Mouse (Mus musculus): ENCODE measurements around the gene Eif4g3.
"Not testable (repeated sequence)": the region's sequence is repeated elsewhere in the genome, so short reads cannot be mapped to it uniquely, and the experiment has no call there.

Gene Eif4g3

GRCm38 (mm10) chr4:137992890-137993289 lies at the start of gene Eif4g3:
Eif4g3 (plus strand) TSS chr4:137993022.
- DNase-seq (ENCODE audit: low spot score in 2 of 2), result no peak

- no peak for DNase-seq (ENCODE audit: low spot score in 2 of 2)
Measured at GRCm38 (mm10) chr4:137943540-137943939, 49.3 kb upstream of the Eif4g3 start.

GRCm38 (mm10) chr4:137945376-137945775 lies 47.4 kb upstream of the Eif4g3 start:
- DNase-seq (ENCODE audit: low spot score in 2 of 2), result no peak

- DNase-seq (ENCODE audit: low spot score in 2 of 2), result no peak
Measured at GRCm38 (mm10) chr4:137946419-137946818, 46.4 kb upstream of the Eif4g3 start.

GRCm38 (mm10) chr4:137952840-137953239 lies 40.0 kb upstream of the Eif4g3 start:
- peak; percentile 53 to 89 for DNase-seq (ENCODE audit: low spot score in 2 of 2)

GRCm38 (mm10) chr4:137954184-137954583 lies 38.6 kb upstream of the Eif4g3 start:
- no peak for DNase-seq (ENCODE audit: low spot score in 2 of 2)

GRCm38 (mm10) chr4:137954926-137955396 lies 37.9 kb upstream of the Eif4g3 start:
- no peak for DNase-seq (ENCODE audit: low spot score in 2 of 2)

GRCm38 (mm10) chr4:137956260-137956659 lies 36.6 kb upstream of the Eif4g3 start:
- DNase-seq (ENCODE audit: low spot score in 2 of 2), result no peak

GRCm38 (mm10) chr4:137959889-137960665 lies 32.7 kb upstream of the Eif4g3 start:
- no peak for DNase-seq (ENCODE audit: low spot score in 2 of 2)

- DNase-seq (ENCODE audit: low spot score in 2 of 2), result no peak
Measured at GRCm38 (mm10) chr4:137960757-137961156, 32.1 kb upstream of the Eif4g3 start.

- DNase-seq (ENCODE audit: low spot score in 2 of 2), result no peak
Measured at GRCm38 (mm10) chr4:137962643-137963350, 30.0 kb upstream of the Eif4g3 start.

- DNase-seq (ENCODE audit: low spot score in 2 of 2), result no peak
Measured at GRCm38 (mm10) chr4:137963431-137963830, 29.4 kb upstream of the Eif4g3 start.

- peak; percentile 40 to 76 for DNase-seq (ENCODE audit: low spot score in 2 of 2)
Measured at GRCm38 (mm10) chr4:137963881-137964584, 28.8 kb upstream of the Eif4g3 start.

- no peak for DNase-seq (ENCODE audit: low spot score in 2 of 2)
Measured at GRCm38 (mm10) chr4:137964585-137964930, 28.3 kb upstream of the Eif4g3 start.

GRCm38 (mm10) chr4:137968203-137968602 lies 24.6 kb upstream of the Eif4g3 start:
- DNase-seq (ENCODE audit: low spot score in 2 of 2), result peak; percentile 47 to 71

GRCm38 (mm10) chr4:137970623-137971199 lies 22.1 kb upstream of the Eif4g3 start:
- DNase-seq (ENCODE audit: low spot score in 2 of 2), result not testable (repeated sequence)

GRCm38 (mm10) chr4:137974856-137975432 lies 17.9 kb upstream of the Eif4g3 start:
- not testable (repeated sequence) for DNase-seq (ENCODE audit: low spot score in 2 of 2)

- DNase-seq (ENCODE audit: low spot score in 2 of 2), result not testable (repeated sequence)
Measured at GRCm38 (mm10) chr4:137979066-137979644, 13.7 kb upstream of the Eif4g3 start.

- no peak for DNase-seq (ENCODE audit: low spot score in 2 of 2)
Measured at GRCm38 (mm10) chr4:137982869-137983268, 10.0 kb upstream of the Eif4g3 start.

- no peak for DNase-seq (ENCODE audit: low spot score in 2 of 2)
Measured at GRCm38 (mm10) chr4:137984212-137984611, 8.6 kb upstream of the Eif4g3 start.

- DNase-seq (ENCODE audit: low spot score in 2 of 2), result no peak
Measured at GRCm38 (mm10) chr4:137984746-137985145, 8.1 kb upstream of the Eif4g3 start.
